Mouse (Mus musculus) megakaryocyte progenitor cell, adult 5-6 weeks (primary cell): ENCODE measurements around the gene 1700123L14Rik. TPM values are rescaled to one million over a fixed set of nuclear protein-coding genes. Genes with fewer than 3 reads are reported as not detected.
A peak's percentile ranks its signal among the peaks of the same experiment; 100 is the strongest.
"Not testable (repeated sequence)": the region's sequence is repeated elsewhere in the genome, so short reads cannot be mapped to it uniquely, and the experiment has no call there.

Experiments used
- ATAC-seq: replicated peaks from 2 replicates; pipeline ENCODE4 v1.8.0; 2016; ENCODE audit warnings: mild to moderate bottlenecking, moderate TSS enrichment, inconsistent platforms; ENCODE audit not compliant: poor library complexity
- total RNA-seq, 2 experiments: library from RNA; stranded (forward) in 1 of 2; stranded (reverse) in 1 of 2; fragments of 157-497, 149-512 nt in 1 of 2; fragments of 200-1000 nt in 1 of 2; gene quantifications; 2 replicates each; pipeline versions ENCODE4 v1.2.3 to v1.2.4; 2015 to 2017

1700123L14Rik gene
- total RNA-seq (2015), result not detected in 2 replicates
- total RNA-seq (2017), result not detected in 2 replicates

- ATAC-seq, result no peak
Observed at GRCm38 (mm10) chr6:96165818-96166379, at the start of gene 1700123L14Rik. 1700123L14Rik (minus strand) TSS chr6:96166243.

GRCm38 (mm10) chr6:96205395-96205794 lies 39.4 kb upstream of the 1700123L14Rik start:
- no peak for ATAC-seq

- ATAC-seq, result not testable (repeated sequence)
Observed at GRCm38 (mm10) chr6:96198991-96199390, 32.9 kb upstream of the 1700123L14Rik start.

GRCm38 (mm10) chr6:96186517-96186916 lies 20.5 kb upstream of the 1700123L14Rik start:
- no peak for ATAC-seq

GRCm38 (mm10) chr6:96183392-96183791 lies 17.3 kb upstream of the 1700123L14Rik start:
- no peak for ATAC-seq

GRCm38 (mm10) chr6:96178530-96178929 lies 12.5 kb upstream of the 1700123L14Rik start:
- ATAC-seq, result no peak

GRCm38 (mm10) chr6:96173681-96174080 lies 7.6 kb upstream of the 1700123L14Rik start:
- no peak for ATAC-seq

- ATAC-seq, result no peak
Observed at GRCm38 (mm10) chr6:96167031-96167430, 988 bp upstream of the 1700123L14Rik start.

- ATAC-seq, result no peak
Observed at GRCm38 (mm10) chr6:96165403-96165802, 640 bp downstream of the 1700123L14Rik start.

- ATAC-seq, result no peak
Observed at GRCm38 (mm10) chr6:96143326-96143725, 22.7 kb downstream of the 1700123L14Rik start.

GRCm38 (mm10) chr6:96116534-96117272 lies 49.3 kb downstream of the 1700123L14Rik start:
- peak; percentile 57 for ATAC-seq

GRCm38 (mm10) chr6:96116148-96116533 lies 49.9 kb downstream of the 1700123L14Rik start:
- ATAC-seq, result no peak

Other genes with a start within 250 kb of the 1700123L14Rik start
- not detected in 2 replicates for gene Fam19a1, start 53.1 kb downstream of the 1700123L14Rik start, total RNA-seq (2015)
- not detected in 2 replicates for gene Fam19a1, start 53.1 kb downstream of the 1700123L14Rik start, total RNA-seq (2017)